In the genomic region with DNA sequence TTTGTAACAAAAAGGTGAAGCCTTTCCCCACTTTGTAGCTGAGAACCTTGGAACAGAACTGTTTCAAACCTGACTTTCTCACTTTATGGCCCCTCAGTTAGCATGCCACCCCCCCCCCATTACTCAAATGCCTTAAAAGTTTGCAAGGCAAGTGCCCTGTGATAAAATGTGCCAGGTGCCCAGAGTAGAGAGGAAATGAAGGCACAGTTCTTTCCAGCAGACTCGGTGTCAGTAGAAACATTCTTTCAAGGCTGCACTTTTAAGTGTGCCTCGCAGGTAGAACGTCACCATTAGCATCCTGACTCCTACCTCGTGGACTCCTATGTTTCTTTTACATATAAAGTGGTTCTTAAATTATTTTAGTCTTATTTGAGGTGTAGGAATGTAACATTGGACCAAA, we compare ENCODE assay signal across 8 mouse cellular contexts. TPM values are rescaled to one million over a fixed set of nuclear protein-coding genes. Genes with fewer than 3 reads are reported as not detected.
DNase-seq lines count a peak whose midpoint lies in the region; ATAC-seq and TF ChIP-seq lines count a peak whose summit lies in the region.

No protein-coding gene starts in this region.

- no peak for TF ChIP-seq RAD21 in MEL (IDR thresholded peaks at IDR 0.05; ENCODE audit: low read depth, low read length)

- H3K27ac ChIP-seq in kidney, adult 2 months (ENCODE audit: insufficient read depth, low read depth, low read length) = 0 out of 2 replicates have a peak overlapping the region, but pooled peaks have one; percentile 1
- H3K27ac ChIP-seq in MEL (ENCODE audit: control insufficient read depth, low read depth, low read length) = no peak overlapping the region
- no peak overlapping the region for H3K27ac ChIP-seq in hindbrain, embryonic 12.5 days
- H3K27ac ChIP-seq in midbrain, embryonic 12.5 days (replicated peaks) = no peak overlapping the region

- H3K9ac ChIP-seq in MEL (ENCODE audit: control insufficient read depth, low read depth, low read length, poor library complexity, severe bottlenecking) = peak overlapping the region; percentile 97
- H3K9ac ChIP-seq in hindbrain, embryonic 12.5 days = peak overlapping the region; percentile 90
- peak overlapping the region; percentile 70 for H3K9ac ChIP-seq in midbrain, embryonic 12.5 days (replicated peaks)

- TF ChIP-seq EP300 in MEL (IDR thresholded peaks at IDR 0.05; ENCODE audit: low read depth in 1 of 2, low read length in 2 of 2) = no peak

- H3K4me3 ChIP-seq in kidney, adult 2 months (ENCODE audit: insufficient read depth, low read depth, low read length) = peak overlapping the region; percentile 39
- H3K4me3 ChIP-seq in MEL (ENCODE audit: control insufficient read depth in 1 of 2, insufficient read depth in 1 of 2, low read depth in 2 of 2, low read length in 2 of 2) = peak overlapping the region; percentile 100
- H3K4me3 ChIP-seq in hindbrain, embryonic 12.5 days = peak overlapping the region; percentile 89
- peak overlapping the region; percentile 55 for H3K4me3 ChIP-seq in midbrain, embryonic 12.5 days

- no peak for TF ChIP-seq POLR2A in kidney, adult 2 months (IDR thresholded peaks at IDR 0.05; ENCODE audit: low read depth, low read length)
- TF ChIP-seq POLR2A in MEL (IDR thresholded peaks at IDR 0.05; ENCODE audit: control insufficient read depth in 1 of 2, insufficient read depth in 1 of 2, low read depth in 1 of 2, low read length in 2 of 2, poor library complexity in 1 of 2) = no peak

- no peaks in the 10 kb centered on the region for H3K9me3 ChIP-seq in MEL (replicated peaks; ENCODE audit: insufficient read depth, low read length)
- H3K9me3 ChIP-seq in hindbrain, embryonic 12.5 days (replicated peaks) = no peaks in the 10 kb centered on the region
- H3K9me3 ChIP-seq in midbrain, embryonic 12.5 days = no peaks in the 10 kb centered on the region

- H3K4me1 ChIP-seq in kidney, adult 2 months (ENCODE audit: control insufficient read depth, insufficient read depth, low read length) = peaks cover 8% of the 10 kb centered on the region; the same call in 1 of the 2 replicates
- peaks cover 2 to 5% of the 10 kb centered on the region in 2 experiments; a peak in 2 of 4 replicates for H3K4me1 ChIP-seq in MEL (ENCODE audit: control insufficient read depth in 1 of 2, insufficient read depth in 2 of 2, low read length in 2 of 2)
- peaks cover 5% of the 10 kb centered on the region for H3K4me1 ChIP-seq in hindbrain, embryonic 12.5 days
- H3K4me1 ChIP-seq in midbrain, embryonic 12.5 days = peaks cover 5% of the 10 kb centered on the region

- TF ChIP-seq CTCF in kidney, adult 2 months (conservative IDR thresholded peaks at IDR 0.05; ENCODE audit: insufficient read depth, insufficient read length, low read depth, low read length) = no peak
- TF ChIP-seq CTCF in MEL (IDR thresholded peaks at IDR 0.05 in 2 of 3, conservative IDR thresholded peaks at IDR 0.05 in 1 of 3; ENCODE audit: control insufficient read depth in 1 of 3, insufficient read depth in 1 of 3, low read depth in 2 of 3, low read length in 3 of 3, poor library complexity in 1 of 3, severe bottlenecking in 1 of 3) = no peak

- peaks cover 3% of the 10 kb centered on the region for H3K36me3 ChIP-seq in kidney, adult 2 months (ENCODE audit: control insufficient read depth, insufficient read depth, low read length)
- peaks cover 2 to 5% of the 10 kb centered on the region in 2 experiments for H3K36me3 ChIP-seq in MEL (ENCODE audit: control insufficient read depth in 1 of 2, insufficient read depth in 2 of 2, low read length in 2 of 2)
- peaks cover 20% of the 10 kb centered on the region for H3K36me3 ChIP-seq in hindbrain, embryonic 12.5 days
- peaks cover 10% of the 10 kb centered on the region for H3K36me3 ChIP-seq in midbrain, embryonic 12.5 days

- peaks cover 10% of the 10 kb centered on the region for H3K79me2 ChIP-seq in MEL (ENCODE audit: control insufficient read depth, insufficient read depth, low read length, poor library complexity)

- DNase-seq in kidney, adult 2 months = no peak
- DNase-seq in kidney, adult 18-20 months = no peak
- peak; percentile 19 for DNase-seq in MEL (ENCODE audit: low read depth, low spot score)
- no peak for DNase-seq in frontal cortex, postnatal 36 days (ENCODE audit: low spot score in 2 of 2)
- DNase-seq in kidney, postnatal 10 days = no peak

- H3K27me3 ChIP-seq in kidney, adult 2 months (replicated peaks; ENCODE audit: control insufficient read depth, insufficient read depth, low read length) = no peaks in the 10 kb centered on the region
- no peaks in the 10 kb centered on the region for H3K27me3 ChIP-seq in MEL (ENCODE audit: control insufficient read depth in 1 of 2, insufficient read depth in 2 of 2, low read length in 2 of 2)
- H3K27me3 ChIP-seq in hindbrain, embryonic 12.5 days = no peaks in the 10 kb centered on the region
- H3K27me3 ChIP-seq in midbrain, embryonic 12.5 days = no peaks in the 10 kb centered on the region

- no peak for ATAC-seq in hindbrain, embryonic 12.5 days (ENCODE audit: low FRiP score)
- ATAC-seq in midbrain, embryonic 12.5 days (ENCODE audit: low FRiP score, low read depth) = no peak
- ATAC-seq in megakaryocyte progenitor cell, adult 5-6 weeks (replicated peaks; ENCODE audit: poor library complexity) = no peak

- 30% methylated on average over 4 of the region's 4 CpGs for WGBS in kidney, adult 2 months
- 76% methylated on average over 4 of the region's 4 CpGs for WGBS in hindbrain, embryonic 12.5 days
- WGBS in midbrain, embryonic 12.5 days = 78% methylated on average over 4 of the region's 4 CpGs

- peak overlapping the region; percentile 68 for H3K4me2 ChIP-seq in hindbrain, embryonic 12.5 days (replicated peaks)
- H3K4me2 ChIP-seq in midbrain, embryonic 12.5 days (replicated peaks) = peak overlapping the region; percentile 74

TF ChIP-seq in MEL, 35 proteins besides CTCF, POLR2A, EP300 and RAD21:
- TF ChIP-seq ZC3H11A (IDR thresholded peaks at IDR 0.05; ENCODE audit: low read depth, low read length) (no peak), MXI1 (IDR thresholded peaks at IDR 0.05; ENCODE audit: low read depth, low read length) (no peak), SMC3 (IDR thresholded peaks at IDR 0.05; ENCODE audit: low read depth, low read length) (no peak), ZNF384 (IDR thresholded peaks at IDR 0.05; ENCODE audit: low read depth, low read length) (no peak), USF2 (IDR thresholded peaks at IDR 0.05; ENCODE audit: borderline replicate concordance in 1 of 2, insufficient read depth in 1 of 2, low read depth in 1 of 2, low read length in 2 of 2) (no peak), TCF12 (IDR thresholded peaks at IDR 0.05; ENCODE audit: low read depth, low read length) (no peak), MEF2A (IDR thresholded peaks at IDR 0.05; ENCODE audit: extremely low read depth, insufficient replicate concordance, low read depth, low read length, poor library complexity, severe bottlenecking) (no peak)
TF ChIP-seq in MEL: peak in this region for 0.

RNA-seq across cellular contexts. Expression of gene 4932438A13Rik, which starts 1.0 kb away (rescaled TPM):
- polyA plus RNA-seq in kidney, adult 2 months (2012; rRNA removed) = 11.4 and 12.1 TPM in 2 replicates
- total RNA-seq in MEL (2012; rRNA removed) = 11.7 and 12.6 TPM in 2 replicates
- polyA plus RNA-seq in MEL (2012; ENCODE audit: insufficient read depth in 1 of 2, insufficient read length in 2 of 2, low read depth in 1 of 2, low replicate concordance in 2 of 2, missing spikeins in 1 of 2) = 100 to 1,000 TPM in 1 of 2 experiments, 10 to 100 TPM in 1; 14.3 to 102 TPM
- polyA plus RNA-seq in hindbrain, embryonic 12.5 days (2016; fragmentation: Nextera tagmentation; extraction: Ambion mirVana) = 61.8 and 65.5 TPM in 2 replicates
- polyA plus RNA-seq in midbrain, embryonic 12.5 days (2016; fragmentation: Nextera tagmentation; extraction: Ambion mirVana) = 53.6 and 54.4 TPM in 2 replicates
- total RNA-seq in megakaryocyte progenitor cell, adult 5-6 weeks (2015) = 70.3 and 90.5 TPM in 2 replicates
- 29.4 and 49.4 TPM in 2 replicates for total RNA-seq in megakaryocyte progenitor cell, adult 5-6 weeks (2017)

Comparison
In these comparisons a context has a peak if more than half of its experiments do, and no peak if none do; other contexts are left out.
1. H3K4me3 ChIP-seq: peak in every context shown above with its lines; median percentile 100 in MEL; 89 in hindbrain, embryonic 12.5 days; 55 in midbrain, embryonic 12.5 days; 39 in kidney, adult 2 months.